Mouse (Mus musculus): ENCODE results near the gene Slc6a19. TPM values are rescaled to one million over a fixed set of nuclear protein-coding genes. Genes with fewer than 3 reads are reported as not detected.

Slc6a19 gene
- total and polyA plus RNA-seq, 3 experiments, result not detected

DNA sequence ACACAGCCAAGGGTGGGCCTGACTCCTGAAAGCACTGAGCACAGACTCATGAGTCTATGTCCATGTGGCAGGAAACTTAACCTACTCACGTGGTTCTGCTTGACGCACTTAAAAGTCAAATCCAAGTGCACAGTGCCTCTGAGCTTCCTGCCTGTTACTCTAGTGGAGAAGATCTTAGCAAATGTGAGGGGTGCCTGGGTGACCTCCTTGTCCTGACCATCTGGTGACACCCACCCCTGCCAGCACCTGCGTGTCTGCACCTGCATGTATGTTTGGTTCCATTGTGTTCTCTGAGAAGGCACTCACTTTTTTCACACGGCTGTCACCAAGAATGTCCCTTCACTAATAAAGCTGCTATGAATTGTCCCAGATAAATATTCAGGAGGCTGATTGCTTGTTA is 63.4 kb downstream of the Slc6a19 start:
- no peak for TF ChIP-seq MAX (IDR thresholded peaks at IDR 0.05; ENCODE audit: low read length)
- TF ChIP-seq GATA1 (IDR thresholded peaks at IDR 0.05; ENCODE audit: low read depth, low read length), result no peak
- no peak for TF ChIP-seq TBP (IDR thresholded peaks at IDR 0.05; ENCODE audit: low read depth, low read length)
- TF ChIP-seq NRF1 (IDR thresholded peaks at IDR 0.05; ENCODE audit: insufficient read depth, low read depth, low read length, poor library complexity, severe bottlenecking), result no peak
- no peak for TF ChIP-seq RCOR1 (IDR thresholded peaks at IDR 0.05; ENCODE audit: low read depth, low read length)
- no peak for TF ChIP-seq MXI1 (IDR thresholded peaks at IDR 0.05; ENCODE audit: low read depth, low read length)
- TF ChIP-seq MAFK (IDR thresholded peaks at IDR 0.05; ENCODE audit: borderline replicate concordance, low read depth, low read length), result no peak
- no peak for TF ChIP-seq BHLHE40 (IDR thresholded peaks at IDR 0.05; ENCODE audit: borderline replicate concordance, low read depth, low read length)
- no peak for TF ChIP-seq SIN3A (IDR thresholded peaks at IDR 0.05; ENCODE audit: low read length)
- TF ChIP-seq ETS1 (IDR thresholded peaks at IDR 0.05; ENCODE audit: low read depth, low read length), result no peak
- no peak for TF ChIP-seq MEF2A (IDR thresholded peaks at IDR 0.05; ENCODE audit: extremely low read depth, insufficient replicate concordance, low read depth, low read length, poor library complexity, severe bottlenecking)
- no peak for TF ChIP-seq ZMIZ1 (IDR thresholded peaks at IDR 0.05; ENCODE audit: low read depth, low read length)
- TF ChIP-seq CHD2 (IDR thresholded peaks at IDR 0.05; ENCODE audit: low read length), result no peak
- TF ChIP-seq TAL1 (IDR thresholded peaks at IDR 0.05; ENCODE audit: low read length), result no peak
- TF ChIP-seq ZC3H11A (IDR thresholded peaks at IDR 0.05; ENCODE audit: low read depth, low read length), result no peak
- no peak for TF ChIP-seq E2F4 (IDR thresholded peaks at IDR 0.05; ENCODE audit: borderline replicate concordance, low read depth, low read length)
- no peak overlapping the region for H3K4me3 ChIP-seq (ENCODE audit: control insufficient read depth in 1 of 2, insufficient read depth in 1 of 2, low read depth in 2 of 2, low read length in 2 of 2)
- no peaks in the 10 kb centered on the region for H3K4me1 ChIP-seq (ENCODE audit: control insufficient read depth in 1 of 2, insufficient read depth in 2 of 2, low read length in 2 of 2)
- H3K36me3 ChIP-seq (ENCODE audit: control insufficient read depth in 1 of 2, insufficient read depth in 2 of 2, low read length in 2 of 2), result no peaks in the 10 kb centered on the region
- no peaks in the 10 kb centered on the region for H3K79me2 ChIP-seq (ENCODE audit: control insufficient read depth, insufficient read depth, low read length, poor library complexity)
- no peaks in the 10 kb centered on the region for H3K9me3 ChIP-seq (replicated peaks; ENCODE audit: insufficient read depth, low read length)
- H3K27me3 ChIP-seq (ENCODE audit: control insufficient read depth in 1 of 2, insufficient read depth in 2 of 2, low read length in 2 of 2), result no peaks in the 10 kb centered on the region
- H3K9ac ChIP-seq (ENCODE audit: control insufficient read depth, low read depth, low read length, poor library complexity, severe bottlenecking), result no peak overlapping the region
- H3K27ac ChIP-seq (ENCODE audit: control insufficient read depth, low read depth, low read length), result no peak overlapping the region
- DNase-seq (ENCODE audit: low read depth, low spot score), result no peak

DNA sequence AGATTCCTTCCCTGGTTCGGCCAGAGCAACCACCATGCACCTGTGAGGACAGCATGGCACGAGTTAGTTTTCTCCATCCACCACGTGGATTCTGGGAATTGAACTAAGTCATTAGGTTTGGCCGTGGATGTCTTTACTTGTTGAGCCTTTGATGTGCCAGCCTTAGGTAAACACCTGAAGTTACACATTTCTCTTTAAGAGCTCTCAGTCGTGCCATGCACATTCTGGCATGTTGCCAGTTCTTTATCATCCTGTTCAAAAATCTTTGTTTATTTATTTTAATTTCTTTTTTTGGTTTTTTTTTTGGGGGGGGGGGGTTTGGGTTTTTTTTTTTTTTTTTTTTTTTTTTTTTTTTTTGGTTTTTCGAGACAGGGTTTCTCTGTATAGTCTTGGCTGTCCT is 66.8 kb downstream of the Slc6a19 start:
- no peaks in the 10 kb centered on the region for H3K79me2 ChIP-seq (ENCODE audit: control insufficient read depth, insufficient read depth, low read length, poor library complexity)
- no peak overlapping the region for H3K27ac ChIP-seq (ENCODE audit: control insufficient read depth, low read depth, low read length)
- H3K4me1 ChIP-seq (ENCODE audit: control insufficient read depth in 1 of 2, insufficient read depth in 2 of 2, low read length in 2 of 2), result no peaks in the 10 kb centered on the region
- no peak overlapping the region for H3K9ac ChIP-seq (ENCODE audit: control insufficient read depth, low read depth, low read length, poor library complexity, severe bottlenecking)
- no peaks in the 10 kb centered on the region for H3K36me3 ChIP-seq (ENCODE audit: control insufficient read depth in 1 of 2, insufficient read depth in 2 of 2, low read length in 2 of 2)
- no peak for DNase-seq (ENCODE audit: low read depth, low spot score)
- H3K4me3 ChIP-seq (ENCODE audit: control insufficient read depth in 1 of 2, insufficient read depth in 1 of 2, low read depth in 2 of 2, low read length in 2 of 2), result no peak overlapping the region
- TF ChIP-seq ZNF384 (IDR thresholded peaks at IDR 0.05; ENCODE audit: low read depth, low read length), result no peak
- TF ChIP-seq UBTF (IDR thresholded peaks at IDR 0.05; ENCODE audit: borderline replicate concordance, insufficient read depth, low read depth, low read length), result no peak
- no peaks in the 10 kb centered on the region for H3K27me3 ChIP-seq (ENCODE audit: control insufficient read depth in 1 of 2, insufficient read depth in 2 of 2, low read length in 2 of 2)
- no peaks in the 10 kb centered on the region for H3K9me3 ChIP-seq (replicated peaks; ENCODE audit: insufficient read depth, low read length)
